Mouse (Mus musculus): ENCODE measurements around the gene B3galt1. TPM values are rescaled to one million over a fixed set of nuclear protein-coding genes. Genes with fewer than 3 reads are reported as not detected.

The B3galt1 gene
- polyA plus RNA-seq, 1 experiment from 2014 or later, result 34.1 TPM

DNA sequence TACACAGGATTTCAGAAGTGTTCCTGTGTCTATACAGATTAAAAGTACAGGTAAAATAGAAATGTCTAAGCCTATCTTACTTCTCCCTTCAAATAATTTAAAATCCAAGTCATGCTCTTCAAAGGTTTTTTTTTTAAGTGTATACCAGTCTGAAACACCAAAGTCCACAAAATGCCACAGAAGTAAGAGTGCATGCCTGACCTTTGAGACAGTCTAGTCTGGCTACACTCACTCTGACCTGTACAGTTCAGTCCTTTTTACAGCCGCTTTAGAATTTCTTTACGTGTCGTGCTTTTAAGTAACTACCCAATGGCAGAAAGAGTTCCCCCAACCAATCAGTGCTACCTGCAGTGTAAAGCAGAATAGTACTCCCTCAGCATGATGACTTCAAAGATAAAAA lies 314.2 kb downstream of the B3galt1 start:
- Histone ChIP-seq H3K27ac (no peak overlapping the region), H3K9me3 (no peaks in the 10 kb centered on the region), H3K36me3 (no peaks in the 10 kb centered on the region), H3K27me3 (replicated peaks) (no peaks in the 10 kb centered on the region), H3K9ac (no peak overlapping the region), H3K4me2 (replicated peaks) (no peak overlapping the region), H3K4me1 (no peaks in the 10 kb centered on the region), H3K4me3 (no peak overlapping the region)
- no peak for ATAC-seq (ENCODE audit: low FRiP score, low read depth)
- 82% methylated on average over 3 of the region's 3 CpGs for WGBS

DNA sequence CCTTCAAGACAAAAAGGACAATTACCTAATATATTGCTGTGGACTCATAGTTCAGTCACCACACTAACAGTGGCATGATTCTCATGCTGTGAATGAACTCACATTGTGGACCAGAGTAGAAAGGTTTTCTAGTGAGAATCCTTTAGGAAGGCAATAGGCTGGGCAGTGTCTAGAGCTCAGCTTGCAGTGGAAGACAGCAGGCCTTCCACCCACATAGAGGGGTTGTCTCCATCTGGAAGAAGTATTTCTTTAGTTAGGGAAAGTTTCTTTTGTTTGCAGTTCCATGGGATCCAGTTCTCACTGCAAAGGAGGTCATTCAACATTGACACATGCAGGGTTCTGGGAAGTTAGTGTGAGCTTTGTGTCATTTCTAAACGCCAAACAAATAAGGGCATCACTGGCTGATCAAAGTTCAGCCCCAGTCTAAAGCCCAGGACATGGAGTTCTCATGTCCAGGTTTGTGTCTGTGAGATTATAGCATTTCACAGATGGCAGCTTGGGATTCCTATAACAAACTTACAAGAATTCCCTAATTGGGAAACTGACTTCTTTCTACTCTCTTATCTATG lies 316.1 kb downstream of the B3galt1 start:
- H3K27me3 ChIP-seq (replicated peaks), result no peaks in the 10 kb centered on the region
- H3K9me3 ChIP-seq, result no peaks in the 10 kb centered on the region
- WGBS, result 57% methylated on average over 1 of the region's 1 CpGs
- H3K4me3 ChIP-seq, result no peak overlapping the region
- H3K36me3 ChIP-seq, result no peaks in the 10 kb centered on the region
- no peaks in the 10 kb centered on the region for H3K4me1 ChIP-seq
- H3K9ac ChIP-seq, result no peak overlapping the region
- H3K27ac ChIP-seq, result no peak overlapping the region
- ATAC-seq (ENCODE audit: low FRiP score, low read depth), result no peak
- no peak overlapping the region for H3K4me2 ChIP-seq (replicated peaks)

DNA sequence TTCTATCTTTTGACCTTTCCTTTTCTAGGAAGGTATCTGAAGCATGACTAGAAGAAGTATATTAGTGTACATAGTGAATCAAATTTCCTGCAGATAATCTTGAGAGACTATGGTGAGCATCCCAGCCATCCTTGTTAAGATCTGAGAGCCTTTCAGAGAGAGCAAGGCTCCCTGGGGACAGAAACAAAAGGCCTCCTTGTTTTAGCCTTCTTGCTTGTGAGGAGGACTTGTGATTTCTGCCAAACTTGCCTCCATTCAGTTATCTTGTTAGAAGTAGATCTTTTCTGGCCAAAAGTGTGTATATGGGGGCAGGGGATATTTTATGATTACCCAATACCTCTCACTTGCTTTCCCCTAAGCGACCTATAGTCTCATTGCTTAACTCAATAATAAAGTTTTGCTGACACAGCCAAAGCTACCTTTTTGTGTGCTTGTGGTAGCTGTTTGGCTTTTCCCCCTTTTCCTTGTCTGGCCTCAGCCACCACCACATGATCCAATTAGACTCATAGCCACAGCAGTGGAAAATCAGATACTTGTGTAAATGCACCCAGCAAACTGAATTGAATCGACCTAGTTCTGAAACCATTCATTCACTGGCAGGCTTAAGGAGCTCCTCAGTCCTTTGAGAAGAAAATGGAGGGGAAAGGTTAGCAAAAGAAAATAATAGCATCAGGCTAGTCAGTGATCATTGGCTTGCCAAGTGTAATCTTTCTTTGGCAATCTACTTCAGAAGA lies 332.5 kb downstream of the B3galt1 start:
- Histone ChIP-seq H3K4me3 (no peak overlapping the region), H3K27ac (no peak overlapping the region), H3K4me2 (replicated peaks) (no peak overlapping the region), H3K36me3 (no peaks in the 10 kb centered on the region), H3K27me3 (replicated peaks) (no peaks in the 10 kb centered on the region), H3K4me1 (0 out of 2 replicates have a peak, but pooled peaks cover 4% of the 10 kb centered on the region), H3K9ac (no peak overlapping the region), H3K9me3 (no peaks in the 10 kb centered on the region)
- WGBS, result 70% methylated on average over 2 of the region's 2 CpGs
- no peak for ATAC-seq (ENCODE audit: low FRiP score, low read depth)

DNA sequence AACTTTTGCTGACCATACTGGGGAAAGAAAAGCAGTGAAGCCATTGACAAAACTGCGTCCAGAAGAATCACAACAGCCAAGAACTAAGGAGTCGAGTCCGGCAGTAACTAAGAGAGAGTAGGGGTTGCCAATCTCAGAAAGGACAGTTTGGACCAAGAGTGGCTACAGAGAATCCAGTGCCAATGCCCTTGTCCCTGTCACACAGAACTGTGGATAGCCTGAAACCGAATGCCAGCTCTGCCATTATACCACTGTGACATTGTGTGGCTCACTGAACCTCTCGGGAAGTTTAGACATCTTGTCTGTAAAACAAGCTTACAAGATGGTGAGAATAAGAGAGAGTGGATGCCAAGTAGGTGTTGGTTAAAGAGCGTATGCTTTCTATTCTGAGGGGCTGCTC lies 335.9 kb downstream of the B3galt1 start:
- no peak overlapping the region for H3K4me3 ChIP-seq
- H3K4me2 ChIP-seq (replicated peaks), result no peak overlapping the region
- H3K9me3 ChIP-seq, result no peaks in the 10 kb centered on the region
- no peak overlapping the region for H3K9ac ChIP-seq
- 71% methylated on average over 6 of the region's 6 CpGs for WGBS
- no peak overlapping the region for H3K27ac ChIP-seq
- H3K36me3 ChIP-seq, result no peaks in the 10 kb centered on the region
- ATAC-seq (ENCODE audit: low FRiP score, low read depth), result no peak
- H3K4me1 ChIP-seq, result 0 out of 2 replicates have a peak, but pooled peaks cover 4% of the 10 kb centered on the region
- no peaks in the 10 kb centered on the region for H3K27me3 ChIP-seq (replicated peaks)

DNA sequence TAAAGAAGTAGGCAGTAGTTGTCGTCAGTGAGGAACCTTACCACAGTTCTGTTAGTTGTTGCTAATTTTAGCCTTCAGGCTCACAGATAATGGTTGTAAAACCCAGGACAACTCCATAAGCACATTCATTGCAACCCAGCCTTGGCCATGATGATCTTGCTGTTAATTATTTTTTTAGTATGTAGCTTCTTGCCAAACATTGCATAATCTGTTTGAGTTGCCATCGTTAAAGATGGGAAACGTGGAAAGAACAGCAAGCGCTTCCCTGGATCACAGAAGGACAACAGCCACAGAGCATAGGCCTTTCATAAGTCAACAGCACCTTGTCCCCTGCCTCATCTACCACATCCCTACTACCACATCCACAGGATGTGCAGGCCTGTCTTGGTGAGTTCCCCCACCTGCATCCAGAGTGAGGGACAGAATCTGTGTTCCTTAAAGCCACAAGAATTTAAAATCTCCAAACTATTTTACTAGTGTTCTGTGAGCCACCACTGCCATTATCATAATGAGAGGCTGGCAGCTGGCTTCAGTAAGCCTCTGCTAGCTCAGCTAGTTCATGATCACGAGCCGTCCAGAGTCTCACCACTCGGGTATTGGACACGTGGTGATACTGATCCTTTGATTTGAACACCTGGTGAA lies 337.1 kb downstream of the B3galt1 start:
- Histone ChIP-seq H3K4me2 (replicated peaks) (no peak overlapping the region), H3K9me3 (no peaks in the 10 kb centered on the region), H3K4me3 (no peak overlapping the region), H3K27ac (no peak overlapping the region), H3K36me3 (no peaks in the 10 kb centered on the region), H3K4me1 (0 out of 2 replicates have a peak, but pooled peaks cover 4% of the 10 kb centered on the region), H3K27me3 (replicated peaks) (no peaks in the 10 kb centered on the region), H3K9ac (no peak overlapping the region)
- 89% methylated on average over 8 of the region's 8 CpGs for WGBS
- ATAC-seq (ENCODE audit: low FRiP score, low read depth), result no peak

DNA sequence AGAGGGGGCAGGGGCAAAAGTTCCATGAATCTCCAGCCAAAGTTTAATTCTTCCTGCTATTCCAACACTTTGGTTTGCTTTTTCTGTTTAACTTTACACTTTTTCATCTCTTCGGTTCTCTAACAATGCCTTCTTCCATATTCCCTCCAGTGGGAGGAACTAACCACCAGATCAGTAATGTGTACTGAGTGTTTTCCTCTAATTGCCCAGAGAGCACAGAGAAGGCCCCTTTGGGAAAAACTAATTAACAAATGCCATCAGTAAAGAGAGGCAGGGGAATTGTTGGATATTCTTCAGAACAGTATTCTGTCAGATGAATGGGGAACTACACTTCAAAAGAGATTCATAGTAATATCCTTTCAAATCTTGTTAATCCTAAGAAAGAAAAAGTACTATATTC lies 338.1 kb downstream of the B3galt1 start:
- H3K9ac ChIP-seq, result no peak overlapping the region
- no peak overlapping the region for H3K4me3 ChIP-seq
- no peaks in the 10 kb centered on the region for H3K9me3 ChIP-seq
- 73% methylated on average over 1 of the region's 1 CpGs for WGBS
- no peak overlapping the region for H3K27ac ChIP-seq
- H3K27me3 ChIP-seq (replicated peaks), result no peaks in the 10 kb centered on the region
- H3K4me2 ChIP-seq (replicated peaks), result no peak overlapping the region
- 0 out of 2 replicates have a peak, but pooled peaks cover 4% of the 10 kb centered on the region for H3K4me1 ChIP-seq
- H3K36me3 ChIP-seq, result no peaks in the 10 kb centered on the region
- ATAC-seq (ENCODE audit: low FRiP score, low read depth), result no peak

DNA sequence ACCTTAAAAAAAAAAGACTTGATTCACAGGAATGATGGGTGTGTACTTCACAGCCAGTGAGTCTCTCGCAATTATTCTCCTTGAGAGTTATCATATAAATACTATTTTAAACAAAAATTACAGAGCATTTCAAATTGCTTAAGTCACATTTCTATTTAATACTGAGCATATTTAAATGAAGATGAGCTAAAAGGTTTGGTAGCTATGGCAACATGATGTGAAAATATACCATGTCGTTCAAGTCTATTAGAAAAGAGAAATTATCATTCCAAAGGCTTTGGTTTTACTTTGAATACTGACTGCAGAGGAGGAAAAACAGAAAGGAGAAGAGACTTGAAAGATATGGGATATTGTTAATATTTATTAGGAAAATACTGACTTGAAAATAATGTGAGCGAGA lies 366.3 kb downstream of the B3galt1 start:
- no peak overlapping the region for H3K9ac ChIP-seq
- ATAC-seq (ENCODE audit: low FRiP score, low read depth), result no peak
- H3K36me3 ChIP-seq, result no peaks in the 10 kb centered on the region
- H3K9me3 ChIP-seq, result no peaks in the 10 kb centered on the region
- H3K27ac ChIP-seq, result no peak overlapping the region
- H3K4me2 ChIP-seq (replicated peaks), result no peak overlapping the region
- H3K4me3 ChIP-seq, result no peak overlapping the region
- WGBS, result 73% methylated on average over 3 of the region's 3 CpGs
- no peaks in the 10 kb centered on the region for H3K27me3 ChIP-seq (replicated peaks)
- H3K4me1 ChIP-seq, result no peaks in the 10 kb centered on the region

DNA sequence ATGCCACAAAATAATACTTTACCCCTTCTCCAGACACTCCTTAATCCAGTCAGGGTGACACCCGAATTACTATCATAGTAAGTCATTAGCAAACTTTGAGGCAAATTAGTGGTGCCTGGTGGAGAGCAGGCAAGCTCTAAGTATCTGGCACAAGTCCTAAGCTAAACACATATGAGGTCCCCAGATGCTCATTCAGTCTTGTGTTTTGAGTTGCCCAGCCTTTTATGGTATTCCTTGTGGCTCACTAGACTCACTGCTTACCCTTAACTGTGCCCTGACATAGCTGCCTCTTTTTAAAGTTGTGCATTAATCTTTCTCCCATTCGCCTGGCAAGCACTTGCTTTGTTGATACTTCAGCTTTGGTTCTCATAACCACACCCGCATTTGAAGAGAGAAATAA lies 382.7 kb downstream of the B3galt1 start:
- WGBS, result 80% methylated on average over 3 of the region's 3 CpGs
- H3K9me3 ChIP-seq, result no peaks in the 10 kb centered on the region
- H3K27me3 ChIP-seq (replicated peaks), result no peaks in the 10 kb centered on the region
- H3K4me2 ChIP-seq (replicated peaks), result no peak overlapping the region
- no peak for ATAC-seq (ENCODE audit: low FRiP score, low read depth)
- H3K4me1 ChIP-seq, result no peaks in the 10 kb centered on the region
- no peaks in the 10 kb centered on the region for H3K36me3 ChIP-seq
- H3K9ac ChIP-seq, result no peak overlapping the region
- H3K27ac ChIP-seq, result no peak overlapping the region
- H3K4me3 ChIP-seq, result no peak overlapping the region

DNA sequence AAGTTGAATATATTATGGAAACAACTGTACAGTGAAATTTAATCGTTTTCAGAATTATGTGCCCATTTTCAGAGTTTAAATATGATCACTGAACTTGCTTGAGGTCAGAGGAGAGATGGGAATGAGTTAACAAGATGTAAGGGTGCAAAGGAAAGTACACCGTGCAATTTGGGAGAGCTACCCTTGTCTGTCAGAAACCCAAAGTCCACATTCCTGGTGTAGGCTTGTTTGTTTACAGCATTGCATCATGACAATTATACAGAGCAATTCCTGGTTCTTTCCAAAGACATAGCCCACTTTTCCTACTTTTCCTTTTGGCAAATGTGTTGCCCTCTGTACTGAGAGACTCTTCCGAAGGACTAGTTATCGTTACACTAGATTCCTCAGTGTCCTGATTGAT lies 390.5 kb downstream of the B3galt1 start:
- H3K4me3 ChIP-seq, result no peak overlapping the region
- no peaks in the 10 kb centered on the region for H3K4me1 ChIP-seq
- H3K9ac ChIP-seq, result no peak overlapping the region
- no peak overlapping the region for H3K4me2 ChIP-seq (replicated peaks)
- 92% methylated on average over 4 of the region's 4 CpGs for WGBS
- H3K9me3 ChIP-seq, result no peaks in the 10 kb centered on the region
- no peak for ATAC-seq (ENCODE audit: low FRiP score, low read depth)
- H3K27me3 ChIP-seq (replicated peaks), result no peaks in the 10 kb centered on the region
- no peak overlapping the region for H3K27ac ChIP-seq
- H3K36me3 ChIP-seq, result no peaks in the 10 kb centered on the region

DNA sequence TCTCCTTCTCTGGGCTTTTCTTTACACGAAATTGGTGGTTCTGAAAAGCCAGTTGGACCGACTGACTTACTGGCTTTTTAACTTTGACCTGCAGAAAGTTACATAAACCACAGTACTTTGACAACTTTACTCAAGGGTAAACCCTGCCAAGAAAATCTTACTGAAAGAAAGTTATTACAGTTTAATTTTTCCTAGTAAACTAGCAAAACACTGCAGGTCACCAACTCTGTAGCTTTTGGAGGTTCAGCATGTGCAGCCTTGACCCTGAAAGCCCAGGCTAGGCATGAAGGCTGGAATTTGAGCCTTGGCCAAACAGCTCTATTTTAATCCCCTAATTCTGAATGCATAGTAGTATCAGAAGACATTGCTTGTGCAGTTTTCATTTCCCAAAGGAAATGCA lies 391.9 kb downstream of the B3galt1 start:
- Histone ChIP-seq H3K4me1 (no peaks in the 10 kb centered on the region), H3K9ac (no peak overlapping the region), H3K9me3 (no peaks in the 10 kb centered on the region), H3K36me3 (no peaks in the 10 kb centered on the region), H3K27ac (no peak overlapping the region), H3K4me2 (replicated peaks) (no peak overlapping the region), H3K27me3 (replicated peaks) (no peaks in the 10 kb centered on the region), H3K4me3 (no peak overlapping the region)
- no peak for ATAC-seq (ENCODE audit: low FRiP score, low read depth)
- 84% methylated on average over 2 of the region's 2 CpGs for WGBS

DNA sequence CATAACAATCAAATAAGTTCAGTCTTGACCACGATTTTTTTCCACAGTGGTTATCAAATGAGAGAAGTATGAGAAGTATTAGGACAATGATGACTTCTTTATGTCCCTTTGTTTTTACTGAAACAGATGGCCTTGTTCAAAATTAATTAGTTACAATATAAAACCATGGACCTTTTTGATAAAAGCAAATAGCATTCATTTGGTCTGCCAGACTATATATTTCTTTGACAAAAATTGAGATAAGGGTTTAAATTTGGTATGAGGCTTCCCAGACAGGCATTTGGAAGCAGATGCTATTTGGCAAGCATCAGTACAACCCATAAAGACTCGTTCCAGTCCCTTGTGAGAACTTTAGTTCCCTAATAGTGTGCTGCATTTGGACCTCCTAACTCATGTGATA lies 395.0 kb downstream of the B3galt1 start:
- 80% methylated on average over 2 of the region's 2 CpGs for WGBS
- H3K27me3 ChIP-seq (replicated peaks), result no peaks in the 10 kb centered on the region
- ATAC-seq (ENCODE audit: low FRiP score, low read depth), result no peak
- no peaks in the 10 kb centered on the region for H3K9me3 ChIP-seq
- no peak overlapping the region for H3K9ac ChIP-seq
- H3K4me3 ChIP-seq, result no peak overlapping the region
- H3K36me3 ChIP-seq, result no peaks in the 10 kb centered on the region
- H3K4me1 ChIP-seq, result no peaks in the 10 kb centered on the region
- H3K27ac ChIP-seq, result no peak overlapping the region
- no peak overlapping the region for H3K4me2 ChIP-seq (replicated peaks)

DNA sequence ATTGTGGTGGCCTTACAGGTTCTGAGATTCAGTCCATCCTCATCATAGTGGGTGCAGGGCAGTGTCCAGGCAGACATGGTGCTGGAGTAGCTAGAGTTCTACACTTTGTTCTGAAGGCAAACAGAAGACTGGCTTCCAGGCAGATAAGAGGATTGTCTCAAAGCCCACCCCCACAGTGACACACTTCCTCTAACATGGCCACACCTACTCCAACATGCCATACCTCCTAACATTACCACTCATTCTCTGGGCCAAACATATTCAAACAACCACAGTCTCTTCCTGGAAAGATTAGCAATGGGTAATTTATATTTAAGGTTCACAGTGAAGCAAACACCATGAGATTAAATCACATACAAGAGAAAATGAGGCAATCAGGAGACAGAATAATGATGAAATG lies 403.1 kb downstream of the B3galt1 start:
- H3K4me1 ChIP-seq, result no peaks in the 10 kb centered on the region
- ATAC-seq (ENCODE audit: low FRiP score, low read depth), result no peak
- H3K4me2 ChIP-seq (replicated peaks), result no peak overlapping the region

DNA sequence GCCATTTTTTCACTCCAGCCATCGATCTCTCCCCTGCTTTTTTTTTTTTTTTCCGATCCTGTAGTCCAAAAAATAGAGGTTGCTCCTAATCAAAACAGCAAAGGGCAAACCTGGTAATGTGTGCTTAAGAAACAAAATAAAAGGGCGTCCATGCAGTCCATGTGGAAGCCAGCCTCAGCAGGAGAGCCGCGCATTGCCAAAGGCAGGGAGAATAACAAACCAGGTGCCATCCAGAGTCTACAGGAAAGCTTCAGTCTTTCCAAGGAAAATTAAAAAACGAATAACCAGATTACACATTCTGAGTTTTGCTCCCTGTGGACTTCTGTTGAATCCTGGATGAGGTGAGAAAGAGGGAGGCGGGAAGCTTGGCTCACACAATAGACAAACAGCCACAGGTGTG lies 405.4 kb downstream of the B3galt1 start:
- Histone ChIP-seq H3K4me2 (replicated peaks) (no peak overlapping the region), H3K27ac (no peak overlapping the region), H3K36me3 (no peaks in the 10 kb centered on the region), H3K27me3 (replicated peaks) (no peaks in the 10 kb centered on the region), H3K4me3 (no peak overlapping the region), H3K4me1 (no peaks in the 10 kb centered on the region), H3K9me3 (no peaks in the 10 kb centered on the region), H3K9ac (no peak overlapping the region)
- no peak for ATAC-seq (ENCODE audit: low FRiP score, low read depth)
- 82% methylated on average over 7 of the region's 7 CpGs for whole genome bisulfite sequencing

More for the DNA sequence above, 403.1 kb downstream of the B3galt1 start:
- Histone ChIP-seq H3K27me3 (replicated peaks) (no peaks in the 10 kb centered on the region), H3K9me3 (no peaks in the 10 kb centered on the region), H3K9ac (no peak overlapping the region), H3K36me3 (no peaks in the 10 kb centered on the region), H3K27ac (no peak overlapping the region), H3K4me3 (no peak overlapping the region)

All from neural tube, embryonic 12.5 days (tissue).